Mouse (Mus musculus) liver, embryonic 13.5 days (tissue): ENCODE measurements at regions not wholly inside any gene's neighbourhood (a gene's known extent, or its start where the extent isn't known, plus 50 kb on each side); places are given as distances from the start of the nearest gene placed in this dataset.

ENCODE experiments used
- ATAC-seq: fragments of 200-750 bp; cut with Nextera tagmentation; 2 replicates; pipeline ENCODE4 v1.8.0; 2017; ENCODE audit warnings: low read depth, mild to moderate bottlenecking, moderate number of reproducible peaks, moderate library complexity
- DNase-seq: peaks from one replicate; pipeline ENCODE4 v3.0.0; 2022
- H3K27ac ChIP-seq: fragments of 300-500 bp; sonication (generic); 2 replicates; pipeline ENCODE4 v1.5.1; 2015; ENCODE audit warnings: moderate library complexity, mild to moderate bottlenecking, inconsistent platforms
- H3K27me3 ChIP-seq: fragments of 300-500 bp; sonication (generic); 2 replicates; pipeline ENCODE4 v1.6.1; 2015; ENCODE audit warnings: mild to moderate bottlenecking, inconsistent platforms
- H3K36me3 ChIP-seq: fragments of 300-500 bp; sonication (generic); 2 replicates; pipeline ENCODE4 v1.6.1; 2015; ENCODE audit warnings: mild to moderate bottlenecking, inconsistent platforms
- H3K4me1 ChIP-seq: fragments of 300-500 bp; sonication (generic); replicated peaks from 2 replicates; pipeline ENCODE4 v1.6.1; 2015; ENCODE audit warnings: inconsistent platforms
- H3K4me2 ChIP-seq: fragments of 300-500 bp; sonication (generic); 2 replicates; pipeline ENCODE4 v1.6.1; 2015; ENCODE audit warnings: inconsistent platforms, mild to moderate bottlenecking, moderate library complexity
- H3K4me3 ChIP-seq: fragments of 300-500 bp; sonication (generic); replicated peaks from 2 replicates; pipeline ENCODE4 v1.5.1; 2015; ENCODE audit warnings: mild to moderate bottlenecking, inconsistent platforms
- H3K9ac ChIP-seq: fragments of 300-500 bp; sonication (generic); 2 replicates; pipeline ENCODE4 v1.6.1; 2015; ENCODE audit warnings: mild to moderate bottlenecking, inconsistent platforms
- H3K9me3 ChIP-seq: fragments of 300-500 bp; sonication (generic); replicated peaks from 2 replicates; pipeline ENCODE4 v1.6.1; 2016; ENCODE audit warnings: inconsistent platforms
- WGBS: fragments of 180-500 bp; shearing (Covaris S2); methylation state at CpG from one replicate; pipeline ENCODE4 v1.1.7; 2015; ENCODE audit not compliant: insufficient replicate concordance; 5-methylcytosine and 5-hydroxymethylcytosine counted together

GRCm38 (mm10) chr4:142956832-142957429 lies 255.9 kb downstream of the Prdm2 start:
- 53% methylated on average over 8 of the region's 8 CpGs for WGBS
- Histone ChIP-seq H3K4me2 (no peak overlapping the region), H3K27me3 (no peaks in the 10 kb centered on the region), H3K36me3 (no peaks in the 10 kb centered on the region), H3K9ac (no peak overlapping the region), H3K9me3 (no peaks in the 10 kb centered on the region; the same call in 1 of the 2 replicates), H3K27ac (no peak overlapping the region), H3K4me3 (no peak overlapping the region), H3K4me1 (no peaks in the 10 kb centered on the region)
- no peak for ATAC-seq
- DNase-seq = no peak

GRCm38 (mm10) chr4:142956376-142956775 lies 256.4 kb downstream of the Prdm2 start:
- H3K36me3 ChIP-seq = no peaks in the 10 kb centered on the region
- H3K4me1 ChIP-seq = no peaks in the 10 kb centered on the region
- no peaks in the 10 kb centered on the region for H3K27me3 ChIP-seq
- no peak overlapping the region for H3K27ac ChIP-seq
- H3K9me3 ChIP-seq = peaks cover 3% of the 10 kb centered on the region; the same call in 1 of the 2 replicates
- no peak for ATAC-seq
- H3K4me3 ChIP-seq = no peak overlapping the region
- DNase-seq = no peak
- H3K9ac ChIP-seq = no peak overlapping the region
- H3K4me2 ChIP-seq = no peak overlapping the region
- 65% methylated on average over 5 of the region's 5 CpGs for WGBS

GRCm38 (mm10) chr4:142953724-142954123 lies 259.1 kb downstream of the Prdm2 start:
- H3K36me3 ChIP-seq = no peaks in the 10 kb centered on the region
- H3K9me3 ChIP-seq = 0 out of 2 replicates have a peak, but pooled peaks cover 7% of the 10 kb centered on the region
- no peak for ATAC-seq
- no peak overlapping the region for H3K4me2 ChIP-seq
- 64% methylated on average over 9 of the region's 9 CpGs for WGBS
- no peak overlapping the region for H3K9ac ChIP-seq
- no peak overlapping the region for H3K4me3 ChIP-seq
- H3K27ac ChIP-seq = no peak overlapping the region
- H3K4me1 ChIP-seq = no peaks in the 10 kb centered on the region
- H3K27me3 ChIP-seq = no peaks in the 10 kb centered on the region
- no peak for DNase-seq

- DNase-seq (no peak), ATAC-seq (no peak)
- no peaks in the 10 kb centered on the region for H3K27me3 ChIP-seq
- H3K27ac ChIP-seq = no peak overlapping the region
- no peaks in the 10 kb centered on the region for H3K36me3 ChIP-seq
- no peak overlapping the region for H3K4me2 ChIP-seq
- 0 out of 2 replicates have a peak, but pooled peaks cover 7% of the 10 kb centered on the region for H3K9me3 ChIP-seq
- no peak overlapping the region for H3K4me3 ChIP-seq
- H3K9ac ChIP-seq = no peak overlapping the region
- WGBS = 31% methylated on average over 1 of the region's 1 CpGs
- H3K4me1 ChIP-seq = no peaks in the 10 kb centered on the region
Measured at GRCm38 (mm10) chr4:142952879-142953278, 259.9 kb downstream of the Prdm2 start.

GRCm38 (mm10) chr4:142947673-142948072 lies 265.1 kb downstream of the Prdm2 start:
- H3K4me1 ChIP-seq = no peaks in the 10 kb centered on the region
- no peak overlapping the region for H3K9ac ChIP-seq
- no peak overlapping the region for H3K4me3 ChIP-seq
- DNase-seq (no peak), ATAC-seq (no peak)
- no peaks in the 10 kb centered on the region for H3K27me3 ChIP-seq
- 68% methylated on average over 6 of the region's 6 CpGs for WGBS
- H3K36me3 ChIP-seq = no peaks in the 10 kb centered on the region
- H3K4me2 ChIP-seq = no peak overlapping the region
- no peak overlapping the region for H3K27ac ChIP-seq
- H3K9me3 ChIP-seq = peaks cover 7% of the 10 kb centered on the region; the same call in 1 of the 2 replicates

GRCm38 (mm10) chr4:142933627-142934026 lies 279.2 kb downstream of the Prdm2 start:
- ATAC-seq (no peak), DNase-seq (no peak)
- no peak overlapping the region for H3K27ac ChIP-seq
- no peaks in the 10 kb centered on the region for H3K36me3 ChIP-seq
- H3K27me3 ChIP-seq = no peaks in the 10 kb centered on the region
- H3K9ac ChIP-seq = no peak overlapping the region
- no peaks in the 10 kb centered on the region for H3K4me1 ChIP-seq
- 66% methylated on average over 9 of the region's 9 CpGs for WGBS
- H3K4me3 ChIP-seq = no peak overlapping the region
- H3K4me2 ChIP-seq = no peak overlapping the region
- H3K9me3 ChIP-seq = peaks cover 13% of the 10 kb centered on the region; the same call in 1 of the 2 replicates

- Histone ChIP-seq H3K9ac (no peak overlapping the region), H3K4me2 (no peak overlapping the region), H3K36me3 (no peaks in the 10 kb centered on the region), H3K4me3 (no peak overlapping the region), H3K27ac (no peak overlapping the region), H3K4me1 (no peaks in the 10 kb centered on the region), H3K9me3 (peaks cover 4% of the 10 kb centered on the region; the same call in 1 of the 2 replicates), H3K27me3 (no peaks in the 10 kb centered on the region)
- WGBS = 61% methylated on average over 4 of the region's 4 CpGs
- DNase-seq (no peak), ATAC-seq (no peak)
Measured at GRCm38 (mm10) chr4:142929245-142929644, 283.6 kb downstream of the Prdm2 start.

GRCm38 (mm10) chr4:142927328-142928108 lies 285.3 kb downstream of the Prdm2 start:
- Histone ChIP-seq H3K4me3 (no peak overlapping the region), H3K36me3 (no peaks in the 10 kb centered on the region), H3K27me3 (no peaks in the 10 kb centered on the region), H3K4me2 (no peak overlapping the region), H3K27ac (no peak overlapping the region), H3K9ac (no peak overlapping the region), H3K4me1 (no peaks in the 10 kb centered on the region), H3K9me3 (peaks cover 4% of the 10 kb centered on the region; the same call in 1 of the 2 replicates)
- no peak for DNase-seq
- 68% methylated on average over 7 of the region's 7 CpGs for WGBS
- no peak for ATAC-seq

GRCm38 (mm10) chr4:142925111-142925510 lies 287.7 kb downstream of the Prdm2 start:
- Histone ChIP-seq H3K9ac (no peak overlapping the region), H3K36me3 (no peaks in the 10 kb centered on the region), H3K9me3 (no peaks in the 10 kb centered on the region; the same call in 1 of the 2 replicates), H3K4me2 (no peak overlapping the region), H3K4me3 (no peak overlapping the region), H3K27ac (no peak overlapping the region), H3K4me1 (no peaks in the 10 kb centered on the region), H3K27me3 (no peaks in the 10 kb centered on the region)
- DNase-seq (no peak), ATAC-seq (no peak)
- WGBS = 77% methylated on average over 8 of the region's 8 CpGs

GRCm38 (mm10) chr4:142909355-142909947 lies 303.3 kb downstream of the Prdm2 start:
- no peaks in the 10 kb centered on the region for H3K9me3 ChIP-seq
- DNase-seq (no peak), ATAC-seq (no peak)
- no peak overlapping the region for H3K4me3 ChIP-seq
- no peak overlapping the region for H3K4me2 ChIP-seq
- WGBS = 58% methylated on average over 17 of the region's 17 CpGs
- no peaks in the 10 kb centered on the region for H3K27me3 ChIP-seq
- no peaks in the 10 kb centered on the region for H3K36me3 ChIP-seq
- H3K4me1 ChIP-seq = no peaks in the 10 kb centered on the region
- H3K27ac ChIP-seq = no peak overlapping the region
- no peak overlapping the region for H3K9ac ChIP-seq

- Histone ChIP-seq H3K4me1 (no peaks in the 10 kb centered on the region), H3K4me3 (no peak overlapping the region), H3K27ac (no peak overlapping the region), H3K9me3 (no peaks in the 10 kb centered on the region), H3K36me3 (no peaks in the 10 kb centered on the region), H3K9ac (no peak overlapping the region), H3K4me2 (no peak overlapping the region), H3K27me3 (no peaks in the 10 kb centered on the region)
- 62% methylated on average over 6 of the region's 6 CpGs for WGBS
- ATAC-seq (no peak), DNase-seq (no peak)
Measured at GRCm38 (mm10) chr4:142908782-142909181, 304.0 kb downstream of the Prdm2 start.
